Mouse (Mus musculus) B cell, adult 67 days (primary cell): ENCODE measurements around the gene Bend6. TPM values are rescaled to one million over a fixed set of nuclear protein-coding genes. Genes with fewer than 3 reads are reported as not detected.

Experiments used
- total RNA-seq, 2 experiments: library from RNA; stranded (reverse); gene quantifications; 4 replicates each; pipeline ENCODE4 v1.2.4; 2023

Bend6 gene
- 1 to 10 TPM; 1.4 to 3.2 TPM for total RNA-seq

DNA sequence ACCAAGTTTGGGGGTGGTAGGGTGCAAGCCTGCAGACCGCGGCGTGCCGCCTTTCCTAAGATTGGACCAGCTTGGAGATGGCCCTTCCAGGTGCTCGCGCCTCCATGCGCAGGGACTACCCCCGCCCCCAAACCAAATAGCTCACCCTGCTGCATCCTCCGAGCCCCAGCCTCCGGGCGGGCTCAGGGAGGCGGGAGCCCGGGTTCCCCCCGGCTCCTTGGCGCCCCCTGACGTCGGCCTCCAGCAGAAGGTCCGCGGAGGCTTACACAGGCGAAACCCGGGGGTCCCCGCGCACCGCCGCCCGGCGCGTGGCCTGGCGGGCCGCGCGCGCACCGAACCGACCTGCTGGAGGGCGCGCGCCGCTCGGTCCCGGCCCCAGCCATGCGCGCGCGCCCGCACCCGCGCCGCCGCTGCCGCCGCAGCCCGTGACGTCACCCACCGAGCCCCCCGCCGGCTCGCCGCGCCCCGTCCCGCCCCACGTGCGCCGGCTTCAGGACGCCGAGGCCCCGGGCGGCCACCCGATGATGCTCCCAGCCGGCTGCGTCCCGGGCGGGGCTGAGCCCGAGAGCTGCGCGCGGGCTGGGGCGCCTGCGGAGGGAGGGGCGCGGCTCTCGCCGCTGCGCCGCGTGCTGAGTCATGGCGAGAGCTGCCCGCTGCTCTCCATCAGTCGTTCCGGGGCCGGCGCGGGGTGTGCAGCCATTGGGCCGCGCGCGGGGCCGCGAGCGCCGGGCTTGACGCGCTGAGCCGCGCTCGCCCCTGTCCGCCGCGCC lies at the start of gene Bend6:
Gene Bend6 (minus strand): TSS at position 396 of the 770 bp plus-strand sequence.

DNA sequence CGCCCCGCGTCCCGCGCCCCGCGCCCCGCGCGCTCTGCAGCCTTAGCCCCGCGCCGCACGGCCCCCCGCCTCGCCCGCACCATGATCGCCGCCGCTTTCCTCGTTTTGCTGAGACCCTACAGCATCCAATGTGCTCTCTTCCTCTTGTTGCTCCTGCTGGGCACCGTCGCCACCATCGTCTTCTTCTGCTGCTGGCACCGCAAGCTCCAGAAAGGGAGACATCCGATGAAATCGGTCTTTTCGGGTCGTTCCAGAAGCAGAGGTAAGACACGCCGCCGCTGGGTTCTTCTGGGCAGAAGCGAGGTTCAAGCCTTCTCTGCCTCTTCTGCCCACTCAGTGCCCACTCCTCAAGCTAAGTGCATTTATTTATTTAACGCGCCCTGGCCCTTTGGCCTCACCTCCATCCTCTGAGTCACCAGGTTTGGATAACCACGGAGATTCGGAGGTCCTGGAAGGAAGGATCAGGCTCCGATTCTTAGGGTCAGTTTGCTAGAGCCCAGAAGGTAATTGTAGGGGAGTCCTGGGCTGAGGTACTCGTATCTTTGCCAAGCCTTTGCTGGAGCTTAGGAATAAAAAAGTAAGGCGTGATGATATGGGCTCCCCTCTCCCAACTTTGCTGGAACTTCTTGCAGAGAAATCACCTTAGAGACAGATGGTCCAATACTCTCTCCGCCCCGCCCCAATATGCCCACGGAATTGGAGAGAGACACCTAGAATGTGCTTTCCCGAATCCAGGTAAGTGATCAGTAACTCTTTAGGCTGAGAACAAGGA lies 761 bp upstream of the Bend6 start, which contains the start of gene Dst:
Gene Dst (plus strand): TSS at position 35 of the 772 bp plus-strand sequence.

DNA sequence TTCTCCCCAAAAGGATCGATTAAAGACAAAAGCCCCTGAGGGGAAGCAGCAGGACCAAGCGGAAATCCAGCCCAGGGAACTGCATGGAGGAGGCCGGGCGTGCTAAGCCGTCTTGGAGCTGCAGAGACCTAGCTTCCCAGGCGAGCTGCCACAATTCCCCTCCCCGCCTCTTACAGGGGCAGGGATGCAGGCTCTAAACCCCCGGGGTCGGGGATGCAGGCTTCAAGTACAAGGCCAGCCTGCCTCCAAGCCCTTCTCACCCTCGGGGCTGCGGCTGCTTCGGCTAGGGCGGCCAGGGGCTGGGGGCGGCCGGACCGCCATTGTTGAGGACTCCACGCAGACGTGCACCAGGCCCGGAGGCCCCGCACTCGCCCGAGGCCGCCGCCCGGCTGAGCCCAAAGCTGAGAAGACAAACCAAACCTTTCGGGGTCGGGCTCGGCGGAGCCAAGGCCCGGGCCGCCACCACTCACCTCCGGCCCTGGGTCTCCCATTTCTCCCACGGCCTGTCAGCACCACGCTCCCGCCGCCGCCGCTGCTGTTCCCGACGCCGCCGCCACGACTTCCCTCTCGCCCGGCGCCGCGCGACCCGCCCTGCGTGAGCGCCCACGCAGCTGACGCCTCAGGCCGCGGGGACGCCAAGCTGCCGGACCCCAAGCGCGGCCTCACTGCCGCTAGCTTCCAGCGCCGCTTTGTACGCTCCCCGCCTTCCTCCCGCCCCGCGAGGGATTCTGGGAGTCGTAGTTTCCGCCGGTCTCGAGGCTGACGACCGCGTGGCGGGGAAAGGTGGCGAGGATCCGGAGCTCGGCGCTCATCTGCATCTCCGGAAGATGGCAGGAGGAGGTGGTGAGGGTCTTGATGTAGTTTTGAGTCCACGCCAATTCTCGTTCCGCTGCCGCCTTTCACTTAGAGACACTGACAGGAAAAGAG lies 93.5 kb downstream of the Bend6 start, which contains the start of gene Zfp451:
Gene Zfp451 (minus strand): TSS at position 728 of the 927 bp plus-strand sequence.

Other genes starting within 250 kb of the Bend6 start
- gene Prim2, start 238.0 kb downstream of the Bend6 start, total RNA-seq = 10 to 100 TPM; 13.5 to 14.7 TPM
- 1 to 10 TPM; 5.5 to 7.4 TPM for gene Rab23, start 187.9 kb downstream of the Bend6 start, total RNA-seq
- gene Bag2, start 150.0 kb downstream of the Bend6 start, total RNA-seq = 1 to 10 TPM; 2.0 to 3.0 TPM
- 10 to 100 TPM; 39.3 to 45.1 TPM for gene Zfp451, start 93.2 kb downstream of the Bend6 start, total RNA-seq
- gene Dst, start 409 bp upstream of the Bend6 start, total RNA-seq = 1 to 10 TPM; 2.8 to 3.5 TPM